Mouse (Mus musculus) hindbrain, postnatal 0 days (tissue): ENCODE data around the gene Large2. TPM values are rescaled to one million over a fixed set of nuclear protein-coding genes. Genes with fewer than 3 reads are reported as not detected.
A peak's percentile ranks its signal among the peaks of the same experiment; 100 is the strongest.

Experiments
- ATAC-seq: fragments of 200-750 bp; cut with Nextera tagmentation; 2 replicates; pipeline ENCODE4 v1.8.0; 2017; ENCODE audit warnings: mild to moderate bottlenecking, moderate TSS enrichment, moderate library complexity
- DNase-seq: peaks from one replicate; pipeline ENCODE4 v3.0.0-alpha.2; 2015; ENCODE audit warnings: low spot score
- H3K27ac ChIP-seq: fragments of 300-500 bp; sonication (generic); 2 replicates; pipeline ENCODE4 v1.5.1; 2014; ENCODE audit warnings: mild to moderate bottlenecking
- H3K27me3 ChIP-seq: fragments of 300-500 bp; sonication (generic); 2 replicates; pipeline ENCODE4 v1.6.1; 2014; ENCODE audit warnings: low read length, mixed read lengths; ENCODE audit not compliant: insufficient read depth
- H3K36me3 ChIP-seq: fragments of 300-500 bp; sonication (generic); 2 replicates; pipeline ENCODE4 v1.6.1; 2014; ENCODE audit warnings: low read length, mixed read lengths; ENCODE audit not compliant: insufficient read depth
- H3K4me1 ChIP-seq: fragments of 300-500 bp; sonication (generic); 2 replicates; pipeline ENCODE4 v1.6.1; 2014; ENCODE audit warnings: antibody characterized with exemption, low read length, mixed read lengths; ENCODE audit not compliant: insufficient read depth
- H3K4me2 ChIP-seq: fragments of 300-500 bp; sonication (generic); 2 replicates; pipeline ENCODE4 v1.6.1; 2014; ENCODE audit warnings: low read depth, mild to moderate bottlenecking, low read length, moderate library complexity, mixed read lengths
- H3K4me3 ChIP-seq: fragments of 300-500 bp; sonication (generic); 2 replicates; pipeline ENCODE4 v1.5.1; 2014; ENCODE audit warnings: low read length
- H3K9ac ChIP-seq: fragments of 300-500 bp; sonication (generic); replicated peaks from 2 replicates; pipeline ENCODE4 v1.6.1; 2014; ENCODE audit warnings: mild to moderate bottlenecking, low read length, moderate library complexity, mixed read lengths
- H3K9me3 ChIP-seq: fragments of 300-500 bp; sonication (generic); 2 replicates; pipeline ENCODE4 v1.6.1; 2016; ENCODE audit warnings: low read length, mixed read lengths
- CTCF ChIP-seq: IDR thresholded peaks from 2 replicates; pipeline ENCODE4 v1.5.1; 2016; ENCODE audit warnings: antibody characterized with exemption, control low read depth, low read depth
- WGBS: fragments of 180-500 bp; shearing (Covaris S2); extraction: QIAGEN DNeasy Blood & Tissue Kit; methylation state at CpG from one replicate; pipeline ENCODE4 v1.1.7; 2014; 5-methylcytosine and 5-hydroxymethylcytosine counted together
- microRNA-seq, 2 experiments: library from miRNA; unstranded; fragments of <30 nt; microRNA quantifications; one replicate each; pipeline ENCODE4; 2016
- polyA plus RNA-seq: library from polyadenylated mRNA; unstranded; fragments of >200 nt; fragmentation: Nextera tagmentation; extraction: Ambion mirVana; gene quantifications from 2 replicates; pipeline ENCODE4 v1.2.1, GENCODE M21; 2015
- total RNA-seq: library from RNA; depleted of rRNA; stranded (reverse); fragments of >200 nt; gene quantifications from 2 replicates; pipeline ENCODE4 v1.2.3, GENCODE M21; 2014; rRNA removed

The Large2 gene
- total and polyA plus RNA-seq, 2 experiments from 2014 or later = 0.16 to 1.8 TPM

- no peaks in the 10 kb centered on the region for H3K27me3 ChIP-seq
- no peak for ATAC-seq
- H3K36me3 ChIP-seq = no peaks in the 10 kb centered on the region
- H3K4me1 ChIP-seq = no peaks in the 10 kb centered on the region
- no peak overlapping the region for H3K4me3 ChIP-seq
- no peak overlapping the region for H3K4me2 ChIP-seq
- TF ChIP-seq CTCF = peak; percentile 55
- WGBS = 90% methylated on average over 2 of the region's 2 CpGs
- DNase-seq = no peak
- no peak overlapping the region for H3K27ac ChIP-seq
- no peak overlapping the region for H3K9ac ChIP-seq
- no peaks in the 10 kb centered on the region for H3K9me3 ChIP-seq
Observed at GRCm38 (mm10) chr2:92322669-92323068, 52.0 kb downstream of the Large2 start.

GRCm38 (mm10) chr2:92317228-92317627 is 57.4 kb downstream of the Large2 start:
- H3K27me3 ChIP-seq = no peaks in the 10 kb centered on the region
- H3K9ac ChIP-seq = no peak overlapping the region
- no peaks in the 10 kb centered on the region for H3K9me3 ChIP-seq
- no peak overlapping the region for H3K27ac ChIP-seq
- no peak overlapping the region for H3K4me3 ChIP-seq
- TF ChIP-seq CTCF = no peak
- 83% methylated on average over 5 of the region's 5 CpGs for WGBS
- no peaks in the 10 kb centered on the region for H3K36me3 ChIP-seq
- ATAC-seq (no peak), DNase-seq (no peak)
- no peaks in the 10 kb centered on the region for H3K4me1 ChIP-seq
- no peak overlapping the region for H3K4me2 ChIP-seq

DNA sequence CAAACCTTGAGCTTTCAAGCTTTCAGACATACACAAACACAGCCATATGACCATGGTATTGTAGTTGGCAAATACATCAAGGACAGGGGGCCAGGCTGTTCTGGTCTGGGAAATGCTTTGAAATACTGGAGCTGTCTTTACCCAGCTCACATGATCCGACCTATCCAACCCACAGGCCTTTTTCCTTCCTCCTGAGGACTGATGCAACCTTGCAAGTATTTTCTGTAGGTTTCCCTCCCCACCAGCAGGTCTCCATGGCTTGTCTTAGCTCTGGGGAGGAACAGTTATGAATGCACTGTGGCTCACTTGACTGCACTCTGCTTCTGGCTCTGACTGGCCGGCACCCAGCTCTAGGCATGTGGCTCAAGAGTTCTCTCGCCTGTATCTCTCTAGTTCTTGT is 58.0 kb downstream of the Large2 start:
- 60% methylated on average over 3 of the region's 3 CpGs for WGBS
- no peak overlapping the region for H3K4me3 ChIP-seq
- H3K27me3 ChIP-seq = no peaks in the 10 kb centered on the region
- ATAC-seq (no peak), DNase-seq (no peak)
- no peak for TF ChIP-seq CTCF
- H3K36me3 ChIP-seq = no peaks in the 10 kb centered on the region
- H3K4me2 ChIP-seq = no peak overlapping the region
- no peak overlapping the region for H3K27ac ChIP-seq
- no peak overlapping the region for H3K9ac ChIP-seq
- no peaks in the 10 kb centered on the region for H3K4me1 ChIP-seq
- H3K9me3 ChIP-seq = no peaks in the 10 kb centered on the region

Small RNA genes within 50 kb of the gene (microRNA-seq; reads per million reads assigned to microRNA genes)
- gene Mir7000 = 0.36 to 1.6 reads per million in 2 experiments

Other genes starting within 250 kb of the Large2 start
- 27.8 and 35.2 TPM in 2 replicates for gene Pex16, start 193 bp downstream of the Large2 start, total RNA-seq
- 44.3 and 48.6 TPM in 2 replicates for gene Pex16, start 193 bp downstream of the Large2 start, polyA plus RNA-seq
- 1.6 and 1.8 TPM in 2 replicates for gene 1700029I15Rik, start 7.7 kb upstream of the Large2 start, total RNA-seq
- 4.0 and 4.9 TPM in 2 replicates for gene 1700029I15Rik, start 7.7 kb upstream of the Large2 start, polyA plus RNA-seq
- gene Mapk8ip1, start 26.4 kb upstream of the Large2 start, total RNA-seq = 361 and 373 TPM in 2 replicates
- gene Mapk8ip1, start 26.4 kb upstream of the Large2 start, polyA plus RNA-seq = 177 and 182 TPM in 2 replicates
- gene Cry2, start 59.2 kb upstream of the Large2 start, total RNA-seq = 43.8 and 45.5 TPM in 2 replicates
- gene Cry2, start 59.2 kb upstream of the Large2 start, polyA plus RNA-seq = 50.6 and 52.0 TPM in 2 replicates
- gene Slc35c1, start 85.7 kb upstream of the Large2 start, total RNA-seq = 11.0 and 12.7 TPM in 2 replicates
- 12.7 and 16.4 TPM in 2 replicates for gene Slc35c1, start 85.7 kb upstream of the Large2 start, polyA plus RNA-seq
- 34.9 and 49.2 TPM in 2 replicates for gene Chst1, start 224.8 kb upstream of the Large2 start, total RNA-seq
- gene Chst1, start 224.8 kb upstream of the Large2 start, polyA plus RNA-seq = 23.2 and 24.4 TPM in 2 replicates